Comparison of ENCODE assay signal across 12 mouse cellular contexts in the genomic region with DNA sequence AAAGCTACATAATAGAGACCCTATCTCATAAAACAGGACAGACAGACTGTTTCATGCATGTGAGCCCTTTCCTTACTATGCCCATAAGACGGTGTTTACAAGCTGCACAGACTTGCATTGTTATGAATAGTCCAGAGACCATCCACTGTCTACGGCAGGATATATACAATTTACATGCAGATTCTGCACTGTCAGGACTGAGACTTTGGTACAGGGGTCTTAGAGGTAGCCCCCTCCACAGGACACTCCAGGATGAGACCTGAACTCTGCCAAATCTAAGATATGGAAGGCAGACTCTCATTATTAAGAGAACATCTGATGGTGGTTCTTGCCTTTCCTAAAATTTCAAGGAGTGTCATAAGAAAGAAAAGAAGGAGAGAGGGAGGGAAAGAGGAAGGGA. TPM values are rescaled to one million over a fixed set of nuclear protein-coding genes. Genes with fewer than 3 reads are reported as not detected.
DNase-seq lines count a peak whose midpoint lies in the region; ATAC-seq and TF ChIP-seq lines count a peak whose summit lies in the region.
"Had no signal": no experiment of that assay in that cellular context is flagged by ENCODE, and none has a peak within 500 bp of the region (broad histone marks: within the 10 kb centered on the region; RNA-seq: fewer than 3 reads in every experiment).

No protein-coding gene starts in this region.

- H3K9ac ChIP-seq in heart, embryonic 16.5 days (ENCODE audit: low read length): no peak overlapping the region
- no peak overlapping the region for H3K9ac ChIP-seq in lung, postnatal 0 days (replicated peaks; ENCODE audit: low read depth)

- no peak for TF ChIP-seq EP300 in lung, postnatal 0 days (IDR thresholded peaks at IDR 0.05)

- no peaks in the 10 kb centered on the region for H3K36me3 ChIP-seq in heart, embryonic 16.5 days (ENCODE audit: control insufficient read depth, insufficient read depth)
- H3K36me3 ChIP-seq in lung, postnatal 0 days (ENCODE audit: insufficient read depth, low read length): no peaks in the 10 kb centered on the region
- H3K36me3 ChIP-seq in macrophage (ENCODE audit: inconsistent target): no peaks in the 10 kb centered on the region

- peak overlapping the region; percentile 37 for H3K27ac ChIP-seq in heart, embryonic 16.5 days (ENCODE audit: low read length)
- H3K27ac ChIP-seq in lung, postnatal 0 days (ENCODE audit: low read length): peak overlapping the region; percentile 11; the same call in 1 of the 2 replicates
- peak overlapping the region; percentile 35; the same call in 1 of the 2 replicates for H3K27ac ChIP-seq in embryonic fibroblast, embryonic 13.5 days (ENCODE audit: insufficient read depth, low read length)
- H3K27ac ChIP-seq in macrophage: peak overlapping the region; percentile 16

- ATAC-seq in heart, embryonic 16.5 days (replicated peaks; ENCODE audit: extremely low read depth, insufficient read depth, low FRiP score): no peak
- no peak for ATAC-seq in lung, postnatal 0 days
- ATAC-seq: hindbrain, embryonic 16.5 days had no signal

- H3K9me3 ChIP-seq in heart, embryonic 16.5 days (replicated peaks; ENCODE audit: control insufficient read depth, low read length): peaks cover 2% of the 10 kb centered on the region
- H3K9me3 ChIP-seq in lung, postnatal 0 days (ENCODE audit: low read length): no peaks in the 10 kb centered on the region

- TF ChIP-seq POLR2A in embryonic fibroblast, embryonic 13.5 days (IDR thresholded peaks at IDR 0.05; ENCODE audit: low read depth, low read length): no peak

- peak overlapping the region; percentile 28 for H3K4me2 ChIP-seq in heart, embryonic 16.5 days (ENCODE audit: low read depth, low read length)
- H3K4me2 ChIP-seq in lung, postnatal 0 days (replicated peaks; ENCODE audit: low read depth, low read length): peak overlapping the region; percentile 17; the same call in 1 of the 2 replicates

- H3K27me3 ChIP-seq in heart, embryonic 16.5 days (ENCODE audit: control insufficient read depth, insufficient read depth, low read length): no peaks in the 10 kb centered on the region
- H3K27me3 ChIP-seq in lung, postnatal 0 days (replicated peaks; ENCODE audit: insufficient read depth, low read length): no peaks in the 10 kb centered on the region

- H3K4me1 ChIP-seq in heart, embryonic 16.5 days (ENCODE audit: control insufficient read depth, insufficient read depth, low read length): peaks cover 34% of the 10 kb centered on the region
- peaks cover 9% of the 10 kb centered on the region; the same call in 1 of the 2 replicates for H3K4me1 ChIP-seq in lung, postnatal 0 days (ENCODE audit: insufficient read depth, low read depth, low read length)
- H3K4me1 ChIP-seq in embryonic fibroblast, embryonic 13.5 days (ENCODE audit: control insufficient read depth, insufficient read depth, low read length): peaks cover 9% of the 10 kb centered on the region

- no peak for TF ChIP-seq CTCF in lung, postnatal 0 days (IDR thresholded peaks at IDR 0.05)
- TF ChIP-seq CTCF in embryonic fibroblast, embryonic 13.5 days (IDR thresholded peaks at IDR 0.05; ENCODE audit: borderline replicate concordance, insufficient read depth, low read length): no peak

- no peak overlapping the region for H3K4me3 ChIP-seq in heart, embryonic 16.5 days (ENCODE audit: low read length)
- H3K4me3 ChIP-seq in lung, postnatal 0 days (ENCODE audit: low read depth, low read length): no peak overlapping the region
- H3K4me3 ChIP-seq in embryonic fibroblast, embryonic 13.5 days (ENCODE audit: insufficient read depth, low read length): no peak overlapping the region
- no peak overlapping the region for H3K4me3 ChIP-seq in macrophage (ENCODE audit: inconsistent target)

- whole genome bisulfite sequencing in heart, embryonic 16.5 days: 51% methylated on average over 2 of the region's 2 CpGs
- WGBS in lung, postnatal 0 days: 35% methylated on average over 2 of the region's 2 CpGs
- 47% methylated on average over 2 of the region's 2 CpGs for WGBS in macrophage (ENCODE audit: missing documents)

- DNase-seq in heart, postnatal 4 days: no peak
- no peak for DNase-seq in lung, postnatal 0 days (ENCODE audit: low spot score)
- DNase-seq in lung, postnatal 25 days (ENCODE audit: low spot score): no peak
- DNase-seq in adrenal gland, adult 18-20 months (ENCODE audit: low spot score in 2 of 2): no peak
- no peak for DNase-seq in cerebellum, postnatal 4 days (ENCODE audit: low spot score in 2 of 2)
- DNase-seq: adrenal gland, postnatal 14 days; kidney, postnatal 14 days; lung, postnatal 10 days had no signal

- peaks cover 100% of the 10 kb centered on the region for H3K79me2 ChIP-seq in macrophage (ENCODE audit: inconsistent target)

RNA-seq across cellular contexts. Expression of gene Fbxo11, which starts 6.8 kb away (rescaled TPM):
- 9.7 and 10.0 TPM in 2 replicates for polyA plus RNA-seq in heart, embryonic 16.5 days (2015; fragmentation: Nextera tagmentation; extraction: Ambion mirVana)
- total RNA-seq in heart, postnatal 4 days (2021): 10 to 100 TPM; 48.7 to 49.0 TPM
- polyA plus RNA-seq in lung, postnatal 0 days (2015; fragmentation: Nextera tagmentation; extraction: Ambion mirVana): 14.6 and 15.3 TPM in 2 replicates
- 95.7 and 110 TPM in 2 replicates for polyA plus RNA-seq in embryonic fibroblast, embryonic 13.5 days (2011; ENCODE audit: insufficient read length, low read depth, missing spikeins)
- 100 to 1,000 TPM in 15 of 26 experiments, 10 to 100 TPM in 11; 77.0 to 273 (median 106) TPM for total RNA-seq in macrophage (2018; cell fraction: chromatin; rRNA removed)
- 100 to 1,000 TPM in 1 of 26 experiments, 10 to 100 TPM in 25; 30.7 to 101 (median 49.0) TPM for total RNA-seq in macrophage (2018; cell fraction: cytosol; rRNA removed)
- total RNA-seq in macrophage (2018; cell fraction: nucleus; rRNA removed): 100 to 1,000 TPM in 8 of 26 experiments, 10 to 100 TPM in 18; 54.4 to 210 (median 80.3) TPM
- polyA plus RNA-seq in macrophage (2018): 33.3 to 64.4 TPM (median 36.2 TPM) in 3 replicates
- total RNA-seq in adrenal gland, adult 18-20 months (2021): 10 to 100 TPM; 53.0 to 69.0 TPM
